Mouse (Mus musculus): Measurements from ENCODE around the gene Galnt10.

GRCm38 (mm10) chr11:57689811-57690210, 44.6 kb downstream of the Galnt10 start:
- TF ChIP-seq EP300 (IDR thresholded peaks at IDR 0.05) (no peak), CTCF (IDR thresholded peaks at IDR 0.05) (no peak)

Data from lung, postnatal 0 days (tissue).